Mouse (Mus musculus) right cerebral cortex, postnatal 10 days (tissue): ENCODE results near the gene Nuak1.

Experiments used
- DNase-seq, 2 experiments: peaks; one replicate each; pipeline ENCODE4 v3.0.0; 2021; ENCODE audit warnings: low spot score in 2 of 2

The Nuak1 gene

DNA sequence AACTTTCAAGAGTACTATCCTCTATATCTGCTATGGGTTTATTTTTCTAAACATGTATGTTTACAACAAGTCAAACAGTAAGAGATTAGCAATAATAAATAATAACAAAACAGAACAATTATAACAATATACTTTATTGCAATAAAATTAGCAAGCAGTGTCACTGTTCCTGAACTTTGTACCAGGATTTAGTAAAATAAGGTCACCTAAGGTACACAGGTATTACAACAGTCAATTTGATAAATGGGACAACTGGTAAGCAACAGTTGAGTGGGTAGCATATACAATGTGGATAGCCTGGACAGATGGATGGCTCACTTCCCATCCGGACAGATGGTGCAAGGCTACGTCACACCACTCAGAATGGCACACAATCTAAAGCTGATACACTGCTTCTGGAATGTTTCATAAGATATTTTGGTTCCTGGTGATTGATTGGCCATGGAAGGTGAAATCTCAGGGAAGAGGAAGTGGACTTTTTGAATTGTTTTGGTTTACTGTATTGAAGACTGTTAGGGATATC, 59.1 kb downstream of the Nuak1 start:
- peak; percentile 48 to 67 for DNase-seq

- no peak for DNase-seq
Measured at GRCm38 (mm10) chr10:84379366-84379765, 61.0 kb downstream of the Nuak1 start.

DNA sequence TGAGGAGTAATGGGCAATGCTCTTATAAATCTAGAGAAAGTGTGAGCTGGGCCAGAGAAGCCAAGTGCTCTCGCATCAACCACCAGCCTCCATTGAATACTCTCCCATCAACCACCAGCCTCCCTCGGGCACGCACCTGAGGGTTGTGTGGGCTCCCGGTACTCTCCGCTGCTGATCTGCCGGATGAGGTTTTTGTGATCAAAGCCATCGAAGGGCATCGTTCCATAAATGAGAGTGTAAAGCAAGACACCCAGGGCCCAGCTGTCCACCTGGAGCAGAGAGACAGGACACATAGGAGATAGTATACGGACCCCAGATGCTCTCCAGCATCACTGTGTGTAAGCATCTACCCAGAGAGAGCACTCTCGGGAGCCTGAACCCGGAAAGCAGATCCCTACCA, 62.4 kb downstream of the Nuak1 start:
- peak in 1 of 2 experiments; percentile 17 for DNase-seq

DNA sequence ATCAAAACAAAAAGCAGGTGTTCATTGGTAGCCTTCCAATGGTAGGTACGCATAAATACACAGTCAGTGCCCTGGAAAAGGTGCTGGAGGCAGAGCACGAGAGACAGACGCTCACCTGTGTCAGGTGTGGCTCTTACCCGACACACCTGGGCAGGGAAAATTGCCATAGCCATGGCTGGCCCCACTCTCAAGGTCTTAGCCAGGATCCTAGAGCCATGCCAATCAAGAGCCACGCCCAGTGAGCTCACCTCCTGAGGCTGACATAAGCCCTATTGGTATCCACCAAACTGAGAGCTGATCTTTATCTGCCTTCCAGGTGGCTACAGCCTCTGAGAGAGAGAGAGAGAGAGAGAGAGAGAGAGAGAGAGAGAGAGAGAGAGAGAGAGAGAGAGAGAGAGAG, 64.1 kb downstream of the Nuak1 start:
- peak in 1 of 2 experiments; percentile 25 for DNase-seq

DNA sequence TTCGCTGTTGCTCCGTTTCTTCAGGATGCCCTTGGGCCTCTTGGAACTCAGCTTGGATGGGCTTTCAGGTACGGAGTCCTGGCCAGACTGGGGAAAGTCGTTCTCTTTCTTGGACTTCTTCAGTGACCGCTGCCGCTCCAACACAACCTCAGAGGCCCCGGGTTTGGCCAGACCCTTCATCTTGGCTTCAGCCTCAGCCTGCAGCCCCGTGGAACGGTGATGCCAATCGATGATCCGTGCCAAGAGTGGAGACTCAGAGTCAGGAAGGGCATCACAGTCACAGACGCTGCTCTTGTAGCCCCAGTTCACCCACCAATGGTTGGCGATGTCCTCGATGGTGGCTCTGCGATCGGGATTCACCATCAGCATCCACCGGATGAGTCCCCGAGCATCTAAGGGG, 65.4 kb downstream of the Nuak1 start:
- DNase-seq, result peak in 1 of 2 experiments; percentile 29

DNA sequence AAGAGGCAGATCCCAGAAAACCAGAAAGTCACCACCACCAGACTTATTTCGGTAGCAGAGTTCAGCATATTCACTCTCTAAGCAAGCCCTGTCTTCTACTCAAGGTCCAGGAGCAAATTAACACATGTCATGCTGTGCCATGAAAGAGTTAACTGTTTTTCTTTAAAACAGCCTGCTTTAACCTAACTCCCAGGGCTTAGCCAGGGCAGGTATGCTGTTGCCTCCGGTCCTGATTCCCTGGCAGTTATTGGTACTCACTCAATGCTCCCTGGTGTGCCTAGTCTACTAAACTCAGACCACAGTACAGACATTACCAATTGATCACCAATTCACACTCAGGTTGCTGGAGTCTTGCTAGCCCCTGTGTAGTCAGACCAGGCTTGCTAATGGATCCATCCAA, 66.9 kb downstream of the Nuak1 start:
- DNase-seq, result peak in 1 of 2 experiments; percentile 18

DNA sequence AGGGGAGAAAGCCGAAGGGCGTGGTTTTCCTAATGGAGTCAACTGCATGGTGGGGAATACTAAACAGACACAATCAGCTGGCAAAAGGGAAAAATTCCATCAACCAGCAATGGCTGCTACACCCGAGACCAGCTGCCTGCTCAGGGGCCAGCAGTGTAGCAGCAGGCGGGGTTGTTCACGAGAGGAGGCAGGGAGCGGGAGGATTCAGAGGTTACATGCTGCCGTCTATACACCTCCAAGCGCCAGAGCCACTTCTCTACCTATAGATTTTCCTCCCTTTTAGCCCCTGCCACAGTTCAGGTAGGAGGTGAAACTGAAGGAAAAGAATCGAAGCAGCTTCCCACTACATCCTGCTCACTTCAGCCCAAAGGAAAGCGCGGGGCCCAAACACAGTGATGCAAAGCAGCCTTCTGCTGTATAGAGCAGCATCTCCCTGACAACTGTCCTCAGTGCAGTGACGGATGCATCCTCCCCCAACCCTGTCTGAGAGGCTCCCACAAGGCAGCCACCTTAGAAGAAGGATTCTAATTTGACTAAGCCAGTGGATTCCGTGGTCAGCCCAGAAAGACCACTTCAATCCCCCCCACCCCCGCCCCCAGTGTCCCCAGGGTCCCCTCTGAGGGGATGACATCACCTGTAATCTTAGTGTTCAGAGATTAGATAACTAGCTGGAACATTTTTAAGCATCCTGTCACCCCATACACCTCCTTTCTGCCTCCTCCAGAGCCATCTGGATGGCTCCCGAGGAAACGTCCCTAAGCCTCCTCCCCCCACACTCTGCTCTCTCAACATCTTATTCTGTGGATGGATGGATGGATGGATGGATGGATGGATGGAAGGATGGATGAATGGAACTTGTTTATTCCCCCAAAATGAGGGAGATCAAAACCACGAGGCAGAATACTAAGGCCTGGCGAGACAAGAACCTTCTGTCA, 68.0 kb downstream of the Nuak1 start:
- DNase-seq, result peak; percentile 75 to 87

DNA sequence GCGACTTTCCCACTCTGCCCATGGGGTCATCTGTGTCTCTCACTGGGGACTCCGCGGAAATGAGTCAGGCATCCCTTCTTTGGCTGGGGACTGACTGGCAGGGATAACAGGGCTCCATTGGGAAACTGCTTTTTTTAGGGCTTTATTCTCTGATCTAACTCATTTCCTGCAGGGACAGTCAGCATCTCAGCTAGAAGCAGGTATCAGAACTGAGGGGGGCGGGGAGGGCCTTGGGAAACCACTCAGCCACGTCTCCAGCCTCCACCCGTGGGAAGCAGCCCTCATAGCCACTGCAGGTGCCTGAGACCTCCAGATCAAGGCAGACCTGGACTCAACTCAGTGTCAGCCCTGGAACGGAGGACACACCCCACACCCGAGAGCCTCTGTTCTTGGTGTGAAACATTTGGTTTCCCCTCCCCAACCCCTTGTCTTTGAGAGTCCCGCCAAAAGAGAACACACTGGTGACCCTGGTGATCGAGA, 68.7 kb downstream of the Nuak1 start:
- DNase-seq, result peak in 1 of 2 experiments; percentile 34

DNA sequence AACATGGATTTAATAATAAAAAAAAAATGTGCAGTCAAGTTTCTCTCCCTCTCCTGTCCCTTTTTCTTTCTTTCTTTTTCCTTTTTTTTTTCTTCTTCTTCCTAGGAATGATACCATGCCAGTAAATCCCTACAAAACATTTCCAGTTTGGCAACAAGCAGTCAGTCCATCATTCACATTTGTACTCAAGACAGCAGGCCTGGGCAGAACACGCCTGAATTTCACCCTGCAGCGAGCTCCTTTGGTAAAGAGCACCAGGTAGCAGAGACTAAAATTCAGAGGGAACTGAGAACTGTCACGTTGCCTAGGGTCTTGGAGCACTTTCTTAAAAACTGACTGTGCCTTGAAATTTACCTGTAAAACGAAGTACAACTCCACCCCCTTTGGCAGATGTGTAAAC, 69.2 kb downstream of the Nuak1 start:
- DNase-seq, result peak in 1 of 2 experiments; percentile 20

- DNase-seq, result peak in 1 of 2 experiments; percentile 23
Measured at GRCm38 (mm10) chr10:84369646-84370314, 70.6 kb downstream of the Nuak1 start.

- peak in 1 of 2 experiments; percentile 16 for DNase-seq
Measured at GRCm38 (mm10) chr10:84368185-84368584, 72.2 kb downstream of the Nuak1 start.

DNA sequence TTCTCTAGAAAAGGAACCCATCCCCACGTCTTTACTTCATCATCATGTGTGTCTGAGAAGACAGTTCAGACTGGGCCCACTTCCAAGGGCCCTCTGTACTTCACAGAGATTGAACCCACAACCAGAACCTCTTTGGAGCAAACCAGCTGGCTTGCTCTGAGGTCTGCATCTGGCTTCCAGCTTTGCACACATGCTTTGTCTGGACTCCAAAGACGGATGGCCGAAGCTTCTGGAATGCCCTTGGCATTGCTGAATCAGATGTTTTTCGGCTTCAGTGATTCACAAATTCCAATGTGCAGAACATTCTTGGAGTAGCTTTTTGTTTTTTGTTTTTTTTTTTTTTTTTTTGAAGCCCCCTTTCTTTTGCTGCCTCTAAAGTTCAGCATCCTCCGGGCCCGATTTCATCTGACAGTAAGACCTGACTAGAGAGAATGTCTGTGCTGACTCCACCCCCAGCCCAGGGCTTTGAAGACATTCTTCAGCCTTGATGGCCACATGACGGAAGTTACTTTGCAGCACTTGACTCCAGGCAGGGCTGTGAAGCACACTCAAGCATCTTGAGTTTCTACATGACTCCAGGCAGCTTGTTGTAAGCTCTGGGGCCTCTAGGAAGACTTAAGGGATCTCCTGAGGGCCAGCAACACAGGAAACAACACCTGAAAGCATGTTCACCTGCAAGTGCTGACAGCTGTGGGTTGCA, 75.1 kb downstream of the Nuak1 start:
- DNase-seq, result no peak

GRCm38 (mm10) chr10:84363833-84364232, 76.6 kb downstream of the Nuak1 start:
- no peak for DNase-seq

GRCm38 (mm10) chr10:84360953-84361352, 79.4 kb downstream of the Nuak1 start:
- DNase-seq, result no peak

DNA sequence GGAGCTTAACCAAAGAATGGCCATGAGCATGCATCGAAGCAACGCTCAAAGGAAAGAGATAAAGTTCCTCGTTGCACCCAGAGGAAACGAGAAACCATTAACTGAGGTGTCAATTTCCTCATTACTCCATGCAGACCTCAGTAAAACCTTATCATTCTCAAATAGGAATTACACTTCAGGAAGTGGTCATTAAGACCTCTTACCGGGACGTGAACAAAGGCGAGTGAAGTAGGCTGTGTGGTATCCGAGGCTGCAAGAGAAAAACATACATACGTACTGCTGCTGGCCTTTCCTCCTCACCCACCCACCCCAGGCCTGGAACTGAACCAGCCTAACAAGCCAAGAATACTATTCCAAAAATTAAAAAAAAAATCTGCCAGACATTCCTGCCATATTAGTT, 80.0 kb downstream of the Nuak1 start:
- DNase-seq, result no peak

GRCm38 (mm10) chr10:84358738-84359120, 81.7 kb downstream of the Nuak1 start:
- no peak for DNase-seq

DNA sequence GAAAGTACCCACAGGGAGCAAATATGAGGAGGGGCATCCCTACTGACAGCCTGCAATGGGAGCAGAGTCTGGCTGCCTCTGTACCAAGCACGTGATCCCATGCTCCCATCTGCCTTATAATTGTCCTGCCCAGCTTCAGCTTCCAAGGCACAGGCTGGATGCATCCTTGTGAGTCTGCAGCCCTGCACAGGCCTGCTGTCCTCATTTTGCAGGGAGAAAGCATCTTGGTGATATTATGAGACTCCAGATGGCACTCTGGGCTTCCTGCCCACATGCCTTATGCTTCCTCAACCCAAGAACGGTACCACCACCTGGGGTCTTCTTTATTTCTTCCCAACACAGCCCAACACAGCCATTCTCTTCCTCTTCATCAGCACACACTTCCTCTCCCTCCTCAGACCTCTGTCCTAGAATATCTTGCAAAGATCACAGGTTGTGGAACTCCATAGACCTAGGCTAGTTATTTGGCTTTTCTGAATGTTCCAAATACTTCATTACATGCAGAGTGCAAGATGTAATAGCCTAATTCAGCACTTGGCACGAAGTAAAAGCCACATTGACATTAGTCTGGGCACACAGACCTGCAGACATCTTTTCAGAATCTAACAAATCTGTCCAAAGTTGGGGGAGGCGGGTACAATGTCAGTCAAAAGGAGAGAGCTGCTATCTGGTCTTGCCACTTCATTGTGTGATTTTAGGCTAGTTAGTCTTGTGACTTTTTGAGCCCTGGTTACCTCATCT, 82.2 kb downstream of the Nuak1 start:
- peak; percentile 94 to 97 for DNase-seq

DNA sequence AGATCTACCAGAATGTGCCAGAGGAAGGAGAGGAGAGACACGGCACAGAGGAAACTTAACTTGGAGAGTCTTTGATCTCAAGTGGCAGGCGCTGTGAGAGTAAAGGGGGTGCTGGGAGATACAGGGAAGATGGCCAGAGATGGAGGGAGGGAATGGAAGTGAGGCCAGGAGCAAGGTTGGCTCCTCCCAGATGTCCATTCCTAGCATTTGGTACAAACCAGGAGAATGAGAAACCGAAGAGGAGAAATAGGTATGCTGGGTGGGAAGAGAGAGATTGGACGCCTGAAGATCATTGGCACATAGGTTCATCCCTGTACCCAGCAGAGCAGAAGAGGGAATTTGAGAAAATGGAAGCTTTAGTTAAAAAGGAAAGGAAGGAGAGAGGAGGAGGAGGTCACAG, 82.8 kb downstream of the Nuak1 start:
- no peak for DNase-seq

DNA sequence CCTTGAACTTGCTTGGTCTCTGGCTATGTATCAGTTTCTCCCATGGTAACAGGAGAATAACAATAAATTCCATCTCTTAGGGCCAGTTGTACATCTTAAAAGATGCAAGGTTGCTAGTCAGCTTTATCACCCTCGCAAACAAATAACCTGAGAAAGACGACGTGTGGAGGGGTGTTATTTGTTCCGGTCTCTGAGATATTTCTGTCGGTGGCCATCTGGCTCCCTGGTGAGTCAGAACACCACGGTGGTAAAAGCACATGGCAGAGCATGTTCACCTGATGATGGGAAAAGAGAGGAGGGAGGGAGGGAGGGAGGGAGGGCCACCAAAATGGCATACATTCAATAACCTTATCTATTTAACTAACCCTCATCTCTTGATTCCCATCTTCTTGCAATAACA, 86.1 kb downstream of the Nuak1 start:
- no peak for DNase-seq

DNA sequence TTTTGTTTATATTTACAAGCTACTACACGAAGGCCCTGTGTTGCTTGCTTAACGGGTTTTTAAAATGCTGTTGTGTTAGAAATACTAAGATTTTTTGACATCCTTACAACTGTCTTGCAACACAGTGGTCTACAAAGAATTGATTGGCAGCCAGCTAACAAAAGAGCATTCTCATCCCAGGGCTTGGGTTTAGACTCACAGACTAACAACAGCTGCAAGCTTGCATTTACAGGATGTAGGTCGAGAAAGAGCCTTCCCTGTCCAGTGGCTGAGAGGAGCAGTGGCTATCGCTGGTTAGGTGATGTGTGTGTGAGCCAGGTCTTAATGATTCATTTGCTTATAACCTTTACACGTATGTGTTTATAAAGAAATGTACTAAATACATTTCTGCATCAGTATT, 94.7 kb downstream of the Nuak1 start:
- DNase-seq, result no peak

DNA sequence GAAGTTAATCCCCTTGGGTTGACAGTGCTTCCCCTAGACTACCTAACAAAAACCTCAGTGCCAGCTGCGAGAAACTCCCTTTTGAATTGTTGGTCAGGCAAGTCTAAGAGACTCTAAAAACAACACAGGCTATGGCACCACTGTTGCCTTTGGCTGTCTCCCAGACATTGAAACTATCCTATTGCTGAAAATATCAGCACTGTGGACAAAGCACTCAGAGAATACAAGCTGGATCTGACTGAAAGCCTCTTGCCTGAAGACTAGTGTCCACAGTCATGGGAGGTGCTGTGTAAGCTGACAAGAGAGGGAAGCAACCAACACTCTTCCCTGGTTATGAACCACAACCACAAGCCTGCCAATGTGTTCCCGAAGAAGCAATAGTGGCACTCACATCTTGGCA, 96.9 kb downstream of the Nuak1 start:
- no peak for DNase-seq
